Mouse (Mus musculus): Measurements from ENCODE around the gene Ldhb. TPM values are rescaled to one million over a fixed set of nuclear protein-coding genes. Genes with fewer than 3 reads are reported as not detected.

Gene Ldhb
- polyA plus RNA-seq (2015; fragmentation: Nextera tagmentation; extraction: Ambion mirVana) = 526 and 576 TPM in 2 replicates

DNA sequence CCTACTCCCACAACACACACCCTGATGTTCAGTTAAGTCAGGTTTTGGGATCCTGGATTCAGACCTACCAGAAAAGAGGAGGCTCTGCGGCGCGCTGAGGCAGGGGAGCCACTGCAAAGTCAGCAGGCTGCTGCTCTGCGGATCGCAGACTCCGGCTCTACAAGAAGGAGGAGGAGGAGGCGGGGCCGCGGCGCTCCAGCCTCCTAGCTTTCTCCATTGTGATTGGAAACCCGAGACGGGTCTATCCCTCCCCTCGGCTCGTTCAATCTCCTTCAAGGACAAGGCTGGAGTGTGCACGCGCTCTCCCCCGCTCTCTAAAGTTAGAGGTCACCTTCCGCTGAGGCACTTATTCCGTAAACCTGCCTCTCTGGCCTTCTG lies at the start of gene Ldhb:
Ldhb (minus strand) TSS at position 173 of the 378 bp plus-strand sequence.
- Histone ChIP-seq H3K36me3 (0 out of 2 replicates have a peak, but pooled peaks cover 4% of the 10 kb centered on the region), H3K4me2 (peak within 1 kb of the TSS; percentile 90), H3K9me3 (replicated peaks) (no peaks in the 10 kb centered on the region), H3K9ac (replicated peaks) (peak within 1 kb of the TSS; percentile 72), H3K4me1 (peaks cover 31% of the 10 kb centered on the region), H3K27me3 (replicated peaks) (0 out of 2 replicates have a peak, but pooled peaks cover 9% of the 10 kb centered on the region), H3K4me3 (replicated peaks) (peak within 1 kb of the TSS; percentile 66), H3K27ac (replicated peaks) (peak within 1 kb of the TSS; percentile 83)
- under 1% methylated on average over 19 of the region's 19 CpGs for WGBS
- peak; percentile 96 for ATAC-seq (ENCODE audit: low FRiP score)

GRCm38 (mm10) chr6:142555988-142556387 lies 48.2 kb upstream of the Ldhb start:
- H3K27ac ChIP-seq (replicated peaks) = no peak overlapping the region
- no peak overlapping the region for H3K4me2 ChIP-seq
- H3K27me3 ChIP-seq (replicated peaks) = no peaks in the 10 kb centered on the region
- H3K9ac ChIP-seq (replicated peaks) = no peak overlapping the region
- WGBS = 91% methylated on average over 1 of the region's 1 CpGs
- no peak overlapping the region for H3K4me3 ChIP-seq (replicated peaks)
- no peak for ATAC-seq (ENCODE audit: low FRiP score)
- H3K9me3 ChIP-seq (replicated peaks) = no peaks in the 10 kb centered on the region
- no peaks in the 10 kb centered on the region for H3K36me3 ChIP-seq
- H3K4me1 ChIP-seq = no peaks in the 10 kb centered on the region

DNA sequence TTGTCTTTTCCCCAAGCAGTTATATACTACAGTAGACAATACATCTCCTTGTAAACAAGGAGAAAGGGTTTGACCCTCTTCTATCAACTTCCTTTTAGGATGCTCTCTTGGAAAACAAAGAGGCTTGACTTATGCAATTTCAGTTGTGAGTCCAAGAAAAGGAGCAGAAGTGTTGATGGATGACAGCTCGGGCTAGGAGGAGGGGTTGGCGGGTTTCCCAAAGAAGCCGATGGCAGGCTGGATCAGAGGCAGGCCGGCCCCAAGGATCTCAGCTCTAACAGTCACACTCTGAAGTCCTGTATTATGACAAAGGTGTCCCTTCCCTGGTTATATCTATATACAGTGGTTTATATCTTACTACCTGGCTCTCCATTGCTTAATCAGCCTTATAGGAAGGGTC lies 43.7 kb upstream of the Ldhb start:
- Histone ChIP-seq H3K4me1 (no peaks in the 10 kb centered on the region), H3K4me3 (replicated peaks) (no peak overlapping the region), H3K9me3 (replicated peaks) (no peaks in the 10 kb centered on the region), H3K27me3 (replicated peaks) (no peaks in the 10 kb centered on the region), H3K27ac (replicated peaks) (no peak overlapping the region), H3K4me2 (no peak overlapping the region), H3K36me3 (no peaks in the 10 kb centered on the region), H3K9ac (replicated peaks) (no peak overlapping the region)
- ATAC-seq (ENCODE audit: low FRiP score) = no peak
- 68% methylated on average over 4 of the region's 4 CpGs for WGBS

GRCm38 (mm10) chr6:142550871-142551270 lies 43.1 kb upstream of the Ldhb start:
- Histone ChIP-seq H3K36me3 (no peaks in the 10 kb centered on the region), H3K9me3 (replicated peaks) (no peaks in the 10 kb centered on the region), H3K4me2 (no peak overlapping the region), H3K9ac (replicated peaks) (no peak overlapping the region), H3K27ac (replicated peaks) (no peak overlapping the region), H3K4me1 (no peaks in the 10 kb centered on the region), H3K4me3 (replicated peaks) (no peak overlapping the region), H3K27me3 (replicated peaks) (no peaks in the 10 kb centered on the region)
- WGBS = 66% methylated on average over 4 of the region's 4 CpGs
- ATAC-seq (ENCODE audit: low FRiP score) = no peak

DNA sequence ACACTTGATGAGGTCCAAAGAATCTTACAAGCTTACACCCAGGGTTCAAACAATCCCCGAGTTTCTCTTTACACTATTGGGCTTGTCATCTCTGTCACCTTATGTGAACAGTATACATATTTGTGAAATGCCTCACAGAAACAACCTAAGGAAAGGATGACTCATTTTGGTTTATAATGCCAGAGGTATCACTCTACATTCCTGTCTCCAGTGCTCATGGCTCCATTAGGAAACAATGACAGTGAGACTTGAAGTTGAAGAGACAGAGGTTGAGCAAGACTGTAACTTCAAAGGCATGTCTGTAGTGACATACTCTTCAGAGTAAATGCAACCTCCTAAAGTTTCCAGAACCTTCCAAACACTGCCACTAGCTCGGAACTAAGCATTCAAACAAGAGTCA lies 40.6 kb upstream of the Ldhb start:
- ATAC-seq (ENCODE audit: low FRiP score) = no peak
- H3K4me2 ChIP-seq = no peak overlapping the region
- H3K9me3 ChIP-seq (replicated peaks) = no peaks in the 10 kb centered on the region
- H3K36me3 ChIP-seq = no peaks in the 10 kb centered on the region
- no peak overlapping the region for H3K9ac ChIP-seq (replicated peaks)
- no peak overlapping the region for H3K27ac ChIP-seq (replicated peaks)
- 98% methylated on average over 2 of the region's 2 CpGs for WGBS
- H3K4me3 ChIP-seq (replicated peaks) = no peak overlapping the region
- no peaks in the 10 kb centered on the region for H3K27me3 ChIP-seq (replicated peaks)
- H3K4me1 ChIP-seq = no peaks in the 10 kb centered on the region

GRCm38 (mm10) chr6:142545132-142545531 lies 37.4 kb upstream of the Ldhb start:
- no peaks in the 10 kb centered on the region for H3K4me1 ChIP-seq
- 54% methylated on average over 14 of the region's 14 CpGs for WGBS
- no peak overlapping the region for H3K4me3 ChIP-seq (replicated peaks)
- ATAC-seq (ENCODE audit: low FRiP score) = no peak
- no peaks in the 10 kb centered on the region for H3K9me3 ChIP-seq (replicated peaks)
- H3K27me3 ChIP-seq (replicated peaks) = no peaks in the 10 kb centered on the region
- H3K4me2 ChIP-seq = peak overlapping the region; percentile 31; the same call in 1 of the 2 replicates
- no peak overlapping the region for H3K9ac ChIP-seq (replicated peaks)
- no peak overlapping the region for H3K27ac ChIP-seq (replicated peaks)
- no peaks in the 10 kb centered on the region for H3K36me3 ChIP-seq

GRCm38 (mm10) chr6:142543648-142544047 lies 35.9 kb upstream of the Ldhb start:
- 86% methylated on average over 4 of the region's 4 CpGs for WGBS
- ATAC-seq (ENCODE audit: low FRiP score) = no peak
- no peaks in the 10 kb centered on the region for H3K9me3 ChIP-seq (replicated peaks)

DNA sequence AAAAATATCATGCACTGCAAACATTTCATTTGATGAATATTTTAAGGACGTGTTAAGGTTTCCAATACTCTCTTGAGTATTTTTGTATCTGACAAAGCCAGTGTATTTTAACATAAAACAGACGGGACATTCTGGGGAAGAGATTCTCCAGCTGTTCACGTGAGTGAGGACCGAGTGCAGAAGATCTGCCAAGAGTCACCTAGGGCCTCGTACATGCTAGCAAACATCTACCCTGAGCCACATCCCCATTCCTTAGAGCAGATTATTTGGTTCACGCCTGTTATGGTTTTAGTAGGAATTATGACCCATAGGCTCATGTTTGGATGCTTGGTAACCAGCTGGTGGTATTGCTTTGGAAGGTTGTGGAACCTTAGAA lies 35.0 kb upstream of the Ldhb start:
- no peaks in the 10 kb centered on the region for H3K4me1 ChIP-seq
- H3K36me3 ChIP-seq = no peaks in the 10 kb centered on the region
- no peaks in the 10 kb centered on the region for H3K27me3 ChIP-seq (replicated peaks)
- no peaks in the 10 kb centered on the region for H3K9me3 ChIP-seq (replicated peaks)
- H3K27ac ChIP-seq (replicated peaks) = no peak overlapping the region
- no peak for ATAC-seq (ENCODE audit: low FRiP score)
- H3K4me2 ChIP-seq = no peak overlapping the region
- H3K9ac ChIP-seq (replicated peaks) = no peak overlapping the region
- 88% methylated on average over 6 of the region's 6 CpGs for WGBS
- H3K4me3 ChIP-seq (replicated peaks) = no peak overlapping the region

More at GRCm38 (mm10) chr6:142543648-142544047, 35.9 kb upstream of the Ldhb start:
- no peak overlapping the region for H3K27ac ChIP-seq (replicated peaks)
- H3K9ac ChIP-seq (replicated peaks) = no peak overlapping the region
- H3K36me3 ChIP-seq = no peaks in the 10 kb centered on the region
- H3K4me2 ChIP-seq = no peak overlapping the region
- H3K4me3 ChIP-seq (replicated peaks) = no peak overlapping the region
- H3K27me3 ChIP-seq (replicated peaks) = no peaks in the 10 kb centered on the region
- H3K4me1 ChIP-seq = no peaks in the 10 kb centered on the region

GRCm38 (mm10) chr6:142542082-142542799 lies 34.5 kb upstream of the Ldhb start:
- no peak overlapping the region for H3K27ac ChIP-seq (replicated peaks)
- no peaks in the 10 kb centered on the region for H3K4me1 ChIP-seq
- no peaks in the 10 kb centered on the region for H3K9me3 ChIP-seq (replicated peaks)
- H3K4me2 ChIP-seq = no peak overlapping the region
- H3K27me3 ChIP-seq (replicated peaks) = no peaks in the 10 kb centered on the region
- no peaks in the 10 kb centered on the region for H3K36me3 ChIP-seq
- ATAC-seq (ENCODE audit: low FRiP score) = no peak
- H3K9ac ChIP-seq (replicated peaks) = no peak overlapping the region
- H3K4me3 ChIP-seq (replicated peaks) = no peak overlapping the region
- 75% methylated on average over 8 of the region's 8 CpGs for WGBS

GRCm38 (mm10) chr6:142540561-142541160 lies 32.9 kb upstream of the Ldhb start:
- Histone ChIP-seq H3K4me3 (replicated peaks) (no peak overlapping the region), H3K9ac (replicated peaks) (no peak overlapping the region), H3K4me2 (no peak overlapping the region), H3K27ac (replicated peaks) (no peak overlapping the region), H3K27me3 (replicated peaks) (no peaks in the 10 kb centered on the region), H3K9me3 (replicated peaks) (no peaks in the 10 kb centered on the region), H3K36me3 (no peaks in the 10 kb centered on the region), H3K4me1 (no peaks in the 10 kb centered on the region)
- ATAC-seq (ENCODE audit: low FRiP score) = no peak
- 86% methylated on average over 10 of the region's 10 CpGs for WGBS

- WGBS = 92% methylated on average over 5 of the region's 5 CpGs
- no peak overlapping the region for H3K4me3 ChIP-seq (replicated peaks)
- H3K27ac ChIP-seq (replicated peaks) = no peak overlapping the region
- no peak overlapping the region for H3K9ac ChIP-seq (replicated peaks)
- no peaks in the 10 kb centered on the region for H3K4me1 ChIP-seq
- no peak for ATAC-seq (ENCODE audit: low FRiP score)
- no peaks in the 10 kb centered on the region for H3K9me3 ChIP-seq (replicated peaks)
- H3K4me2 ChIP-seq = no peak overlapping the region
- no peaks in the 10 kb centered on the region for H3K36me3 ChIP-seq
- H3K27me3 ChIP-seq (replicated peaks) = no peaks in the 10 kb centered on the region
Observed at GRCm38 (mm10) chr6:142540131-142540530, 32.4 kb upstream of the Ldhb start.

- Histone ChIP-seq H3K4me1 (no peaks in the 10 kb centered on the region), H3K27ac (replicated peaks) (no peak overlapping the region), H3K9me3 (replicated peaks) (no peaks in the 10 kb centered on the region), H3K4me2 (no peak overlapping the region), H3K36me3 (no peaks in the 10 kb centered on the region), H3K27me3 (replicated peaks) (no peaks in the 10 kb centered on the region), H3K4me3 (replicated peaks) (no peak overlapping the region), H3K9ac (replicated peaks) (no peak overlapping the region)
- no peak for ATAC-seq (ENCODE audit: low FRiP score)
- 84% methylated on average over 17 of the region's 17 CpGs for WGBS
Observed at GRCm38 (mm10) chr6:142538503-142538902, 30.7 kb upstream of the Ldhb start.

Data from neural tube, embryonic 15.5 days (tissue).